Mouse (Mus musculus): Measurements from ENCODE around the gene Stat4. TPM values are rescaled to one million over a fixed set of nuclear protein-coding genes. Genes with fewer than 3 reads are reported as not detected.

Stat4 gene
- polyA plus RNA-seq, 1 experiment: not detected

GRCm38 (mm10) chr1:51996056-51996455, 9.1 kb downstream of the Stat4 start:
- Histone ChIP-seq H3K4me1 (ENCODE audit: control insufficient read depth, insufficient read depth, low read length) (0 out of 2 replicates have a peak, but pooled peaks cover 2% of the 10 kb centered on the region), H3K27ac (ENCODE audit: insufficient read depth, low read length) (no peak overlapping the region), H3K4me3 (ENCODE audit: insufficient read depth, low read length) (no peak overlapping the region)
- no peak for TF ChIP-seq CTCF (IDR thresholded peaks at IDR 0.05; ENCODE audit: borderline replicate concordance, insufficient read depth, low read length)
- no peak for TF ChIP-seq POLR2A (IDR thresholded peaks at IDR 0.05; ENCODE audit: low read depth, low read length)

- TF ChIP-seq POLR2A (IDR thresholded peaks at IDR 0.05; ENCODE audit: low read depth, low read length) (no peak), CTCF (IDR thresholded peaks at IDR 0.05; ENCODE audit: borderline replicate concordance, insufficient read depth, low read length) (no peak)
- H3K4me1 ChIP-seq (ENCODE audit: control insufficient read depth, insufficient read depth, low read length): 0 out of 2 replicates have a peak, but pooled peaks cover 2% of the 10 kb centered on the region
- no peak overlapping the region for H3K27ac ChIP-seq (ENCODE audit: insufficient read depth, low read length)
- no peak overlapping the region for H3K4me3 ChIP-seq (ENCODE audit: insufficient read depth, low read length)
These were observed 10.1 kb downstream of the Stat4 start for GRCm38 (mm10) chr1:51996751-51997659.

GRCm38 (mm10) chr1:51998542-51998941, 11.6 kb downstream of the Stat4 start:
- H3K27ac ChIP-seq (ENCODE audit: insufficient read depth, low read length): no peak overlapping the region
- H3K4me1 ChIP-seq (ENCODE audit: control insufficient read depth, insufficient read depth, low read length): 0 out of 2 replicates have a peak, but pooled peaks cover 2% of the 10 kb centered on the region
- no peak overlapping the region for H3K4me3 ChIP-seq (ENCODE audit: insufficient read depth, low read length)
- TF ChIP-seq POLR2A (IDR thresholded peaks at IDR 0.05; ENCODE audit: low read depth, low read length) (no peak), CTCF (IDR thresholded peaks at IDR 0.05; ENCODE audit: borderline replicate concordance, insufficient read depth, low read length) (no peak)

GRCm38 (mm10) chr1:52004096-52004495, 17.1 kb downstream of the Stat4 start:
- no peak overlapping the region for H3K4me3 ChIP-seq (ENCODE audit: insufficient read depth, low read length)
- TF ChIP-seq POLR2A (IDR thresholded peaks at IDR 0.05; ENCODE audit: low read depth, low read length) (no peak), CTCF (IDR thresholded peaks at IDR 0.05; ENCODE audit: borderline replicate concordance, insufficient read depth, low read length) (peak; percentile 17; the same call in 1 of the 2 replicates)
- H3K4me1 ChIP-seq (ENCODE audit: control insufficient read depth, insufficient read depth, low read length): no peaks in the 10 kb centered on the region
- H3K27ac ChIP-seq (ENCODE audit: insufficient read depth, low read length): no peak overlapping the region

- no peak overlapping the region for H3K27ac ChIP-seq (ENCODE audit: insufficient read depth, low read length)
- H3K4me1 ChIP-seq (ENCODE audit: control insufficient read depth, insufficient read depth, low read length): no peaks in the 10 kb centered on the region
- no peak for TF ChIP-seq POLR2A (IDR thresholded peaks at IDR 0.05; ENCODE audit: low read depth, low read length)
- TF ChIP-seq CTCF (IDR thresholded peaks at IDR 0.05; ENCODE audit: borderline replicate concordance, insufficient read depth, low read length): no peak
- no peak overlapping the region for H3K4me3 ChIP-seq (ENCODE audit: insufficient read depth, low read length)
These were observed 21.5 kb downstream of the Stat4 start for GRCm38 (mm10) chr1:52008443-52008842.

GRCm38 (mm10) chr1:52008947-52009346, 22.0 kb downstream of the Stat4 start:
- Histone ChIP-seq H3K27ac (ENCODE audit: insufficient read depth, low read length) (no peak overlapping the region), H3K4me1 (ENCODE audit: control insufficient read depth, insufficient read depth, low read length) (no peaks in the 10 kb centered on the region), H3K4me3 (ENCODE audit: insufficient read depth, low read length) (no peak overlapping the region)
- TF ChIP-seq CTCF (IDR thresholded peaks at IDR 0.05; ENCODE audit: borderline replicate concordance, insufficient read depth, low read length) (no peak), POLR2A (IDR thresholded peaks at IDR 0.05; ENCODE audit: low read depth, low read length) (no peak)

GRCm38 (mm10) chr1:52010741-52011140, 23.8 kb downstream of the Stat4 start:
- no peak overlapping the region for H3K4me3 ChIP-seq (ENCODE audit: insufficient read depth, low read length)
- no peaks in the 10 kb centered on the region for H3K4me1 ChIP-seq (ENCODE audit: control insufficient read depth, insufficient read depth, low read length)
- TF ChIP-seq CTCF (IDR thresholded peaks at IDR 0.05; ENCODE audit: borderline replicate concordance, insufficient read depth, low read length) (no peak), POLR2A (IDR thresholded peaks at IDR 0.05; ENCODE audit: low read depth, low read length) (no peak)
- H3K27ac ChIP-seq (ENCODE audit: insufficient read depth, low read length): no peak overlapping the region

- Histone ChIP-seq H3K4me1 (ENCODE audit: control insufficient read depth, insufficient read depth, low read length) (no peaks in the 10 kb centered on the region), H3K27ac (ENCODE audit: insufficient read depth, low read length) (no peak overlapping the region), H3K4me3 (ENCODE audit: insufficient read depth, low read length) (no peak overlapping the region)
- TF ChIP-seq POLR2A (IDR thresholded peaks at IDR 0.05; ENCODE audit: low read depth, low read length) (no peak), CTCF (IDR thresholded peaks at IDR 0.05; ENCODE audit: borderline replicate concordance, insufficient read depth, low read length) (no peak)
These were observed 24.3 kb downstream of the Stat4 start for GRCm38 (mm10) chr1:52011227-52011626.

- H3K4me1 ChIP-seq (ENCODE audit: control insufficient read depth, insufficient read depth, low read length): no peaks in the 10 kb centered on the region
- no peak for TF ChIP-seq CTCF (IDR thresholded peaks at IDR 0.05; ENCODE audit: borderline replicate concordance, insufficient read depth, low read length)
- TF ChIP-seq POLR2A (IDR thresholded peaks at IDR 0.05; ENCODE audit: low read depth, low read length): no peak
- no peak overlapping the region for H3K4me3 ChIP-seq (ENCODE audit: insufficient read depth, low read length)
- H3K27ac ChIP-seq (ENCODE audit: insufficient read depth, low read length): no peak overlapping the region
These were observed 25.3 kb downstream of the Stat4 start for GRCm38 (mm10) chr1:52012231-52012630.

GRCm38 (mm10) chr1:52012757-52013156, 25.8 kb downstream of the Stat4 start:
- TF ChIP-seq POLR2A (IDR thresholded peaks at IDR 0.05; ENCODE audit: low read depth, low read length): no peak
- no peak for TF ChIP-seq CTCF (IDR thresholded peaks at IDR 0.05; ENCODE audit: borderline replicate concordance, insufficient read depth, low read length)
- Histone ChIP-seq H3K4me1 (ENCODE audit: control insufficient read depth, insufficient read depth, low read length) (no peaks in the 10 kb centered on the region), H3K4me3 (ENCODE audit: insufficient read depth, low read length) (no peak overlapping the region), H3K27ac (ENCODE audit: insufficient read depth, low read length) (no peak overlapping the region)

Measured in embryonic fibroblast, embryonic 13.5 days (primary cell).